ENCODE assay signal across 9 mouse cellular contexts in the genomic region with DNA sequence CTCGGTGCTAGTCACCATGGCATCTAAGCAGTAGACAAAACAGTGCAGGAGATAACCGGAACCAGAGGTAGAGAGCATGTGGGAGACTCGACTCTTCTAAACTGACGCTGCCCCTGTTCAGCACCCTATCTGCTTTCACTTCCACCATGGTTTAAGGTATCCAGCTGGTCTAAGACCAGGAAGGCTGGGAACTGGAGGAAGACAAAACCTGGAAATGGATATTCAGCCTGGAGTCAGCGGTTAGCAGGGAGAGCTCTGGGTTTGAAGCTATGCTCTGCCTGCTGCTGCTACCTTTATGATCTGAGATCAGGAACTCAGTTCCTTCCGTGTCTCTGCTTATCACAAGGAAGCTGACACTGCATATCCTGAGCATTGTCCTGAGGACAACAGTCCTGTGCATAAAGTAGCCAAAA. TPM values are rescaled to one million over a fixed set of nuclear protein-coding genes. Genes with fewer than 3 reads are reported as not detected.
DNase-seq lines count a peak whose midpoint lies in the region; ATAC-seq and TF ChIP-seq lines count a peak whose summit lies in the region.
"Had no signal": no experiment of that assay in that cellular context is flagged by ENCODE, and none has a peak within 500 bp of the region (broad histone marks: within the 10 kb centered on the region; RNA-seq: fewer than 3 reads in every experiment).

No protein-coding gene starts in this region.

- H3K4me1 ChIP-seq in liver, embryonic 15.5 days (replicated peaks), result peaks cover 74% of the 10 kb centered on the region
- no peaks in the 10 kb centered on the region for H3K4me1 ChIP-seq in stomach, postnatal 0 days (replicated peaks; ENCODE audit: control insufficient read depth, insufficient read depth)

- 24% methylated on average over 6 of the region's 6 CpGs for WGBS in liver, embryonic 15.5 days (ENCODE audit: insufficient replicate concordance)
- 51% methylated on average over 6 of the region's 6 CpGs for WGBS in stomach, postnatal 0 days

- no peak for TF ChIP-seq EP300 in stomach, postnatal 0 days (optimal IDR thresholded peaks at IDR 0.05)

- H3K4me3 ChIP-seq in gastrocnemius, adult 2 months, result peak overlapping the region; percentile 60
- H3K4me3 ChIP-seq in liver, embryonic 15.5 days (replicated peaks), result no peak overlapping the region
- no peak overlapping the region for H3K4me3 ChIP-seq in stomach, postnatal 0 days (ENCODE audit: low read depth, low read length)
- H3K4me3 ChIP-seq: layer of hippocampus, adult 2 months had no signal

- H3K9me3 ChIP-seq in liver, embryonic 15.5 days (replicated peaks), result no peaks in the 10 kb centered on the region
- H3K9me3 ChIP-seq in stomach, postnatal 0 days (ENCODE audit: control insufficient read depth, low read length), result no peaks in the 10 kb centered on the region

- TF ChIP-seq CTCF in gastrocnemius, adult 2 months (IDR thresholded peaks at IDR 0.05), result no peak
- TF ChIP-seq CTCF in stomach, postnatal 0 days (IDR thresholded peaks at IDR 0.05; ENCODE audit: low read depth), result no peak

- peaks cover 27% of the 10 kb centered on the region for H3K36me3 ChIP-seq in liver, embryonic 15.5 days (replicated peaks)
- H3K36me3 ChIP-seq in stomach, postnatal 0 days (ENCODE audit: control insufficient read depth, insufficient read depth, low read length), result no peaks in the 10 kb centered on the region; the same call in 1 of the 2 replicates

- DNase-seq in gastrocnemius, adult 2 months, result peak; percentile 49
- DNase-seq in gastrocnemius, postnatal 36 days, result no peak
- peak; percentile 24 for DNase-seq in forelimb bud, embryonic 11.5 days (ENCODE audit: low read depth, low spot score)
- peak; percentile 19 for DNase-seq in kidney, adult 18-20 months
- DNase-seq in urinary bladder, postnatal 4 days (ENCODE audit: low spot score in 2 of 2), result no peak
- no peak for DNase-seq in left cerebral cortex, postnatal 36 days (ENCODE audit: low spot score in 2 of 2)
- DNase-seq in stomach, postnatal 0 days (ENCODE audit: low spot score), result no peak

- peak; percentile 11; the same call in 1 of the 2 replicates for ATAC-seq in liver, embryonic 15.5 days (ENCODE audit: insufficient read depth)
- no peak for ATAC-seq in stomach, postnatal 0 days (ENCODE audit: low FRiP score, low TSS enrichment)

- H3K4me2 ChIP-seq in liver, embryonic 15.5 days, result peak overlapping the region; percentile 29; the same call in 1 of the 2 replicates
- no peak overlapping the region for H3K4me2 ChIP-seq in stomach, postnatal 0 days (replicated peaks; ENCODE audit: low read depth)

- H3K27me3 ChIP-seq in liver, embryonic 15.5 days, result no peaks in the 10 kb centered on the region
- H3K27me3 ChIP-seq in stomach, postnatal 0 days (ENCODE audit: control insufficient read depth, insufficient read depth, low read length), result no peaks in the 10 kb centered on the region

- intact Hi-C loops in gastrocnemius, adult 2 months (cut with DNase I), result no loop called here
- intact Hi-C loops in gastrocnemius, postnatal 36 days (cut with DNase I), result no loop called here
- intact Hi-C loops in left cerebral cortex, postnatal 36 days (cut with DNase I), result no loop called here

- no peak overlapping the region for H3K9ac ChIP-seq in liver, embryonic 15.5 days
- H3K9ac ChIP-seq in stomach, postnatal 0 days (ENCODE audit: low read length), result no peak overlapping the region

- H3K27ac ChIP-seq in gastrocnemius, adult 2 months, result peak overlapping the region; percentile 87
- no peak overlapping the region for H3K27ac ChIP-seq in liver, embryonic 15.5 days (replicated peaks)
- no peak overlapping the region for H3K27ac ChIP-seq in stomach, postnatal 0 days (replicated peaks)
- H3K27ac ChIP-seq: layer of hippocampus, adult 2 months had no signal

RNA-seq across cellular contexts. Expression of a gene that starts 35.9 kb away (rescaled TPM):
- total RNA-seq in gastrocnemius, adult 2 months (2021), result 10 to 100 TPM; 34.7 to 40.0 TPM
- total RNA-seq in gastrocnemius, postnatal 36 days (2021), result 10 to 100 TPM; 25.2 to 26.6 TPM
- polyA plus RNA-seq in liver, embryonic 15.5 days (2015; fragmentation: Nextera tagmentation; extraction: Ambion mirVana), result 12.1 and 12.6 TPM in 2 replicates
- 10 to 100 TPM; 34.5 to 38.2 TPM for total RNA-seq in left cerebral cortex, postnatal 36 days (2021)
- 8.8 and 9.9 TPM in 2 replicates for polyA plus RNA-seq in stomach, postnatal 0 days (2015; fragmentation: Nextera tagmentation; extraction: Ambion mirVana)

RNA-seq across cellular contexts. Expression of a gene that starts 36.0 kb away (rescaled TPM):
- total RNA-seq in gastrocnemius, adult 2 months (2021), result 10 to 100 TPM; 39.8 to 41.5 TPM
- total RNA-seq in gastrocnemius, postnatal 36 days (2021), result 10 to 100 TPM; 30.9 to 37.4 TPM
- polyA plus RNA-seq in liver, embryonic 15.5 days (2015; fragmentation: Nextera tagmentation; extraction: Ambion mirVana), result 8.2 and 8.3 TPM in 2 replicates
- total RNA-seq in left cerebral cortex, postnatal 36 days (2021), result 10 to 100 TPM; 22.0 to 26.4 TPM
- polyA plus RNA-seq in stomach, postnatal 0 days (2015; fragmentation: Nextera tagmentation; extraction: Ambion mirVana), result 28.7 and 31.6 TPM in 2 replicates

Comparison
In these comparisons a context has a peak if more than half of its experiments do, and no peak if none do; other contexts are left out.
1. DNase-seq: peak in gastrocnemius, adult 2 months (single experiment), forelimb bud, embryonic 11.5 days (single experiment) and kidney, adult 18-20 months (single experiment); none in gastrocnemius, postnatal 36 days (0 of 2), urinary bladder, postnatal 4 days (0 of 2), left cerebral cortex, postnatal 36 days (0 of 2) and stomach, postnatal 0 days (single experiment).